Mouse (Mus musculus) ES-Bruce4 (cell line): ENCODE measurements at regions not wholly inside any gene's neighbourhood (a gene's known extent, or its start where the extent isn't known, plus 50 kb on each side); places are given as distances from the start of the nearest gene placed in this dataset.

ENCODE experiments used
- H3K27ac ChIP-seq: 2 replicates; pipeline ENCODE4 v1.5.1; 2012; ENCODE audit warnings: low read length, inconsistent platforms; ENCODE audit not compliant: insufficient read depth
- H3K27me3 ChIP-seq: 2 replicates; pipeline ENCODE4 v1.6.1; 2012; ENCODE audit warnings: mild to moderate bottlenecking, low read length, inconsistent platforms; ENCODE audit not compliant: control insufficient read depth, poor library complexity, insufficient read depth, severe bottlenecking
- H3K36me3 ChIP-seq: 2 replicates; pipeline ENCODE4 v1.6.1; 2012; ENCODE audit warnings: inconsistent platforms, mild to moderate bottlenecking, low read length, moderate library complexity; ENCODE audit not compliant: control insufficient read depth, poor library complexity, insufficient read depth, severe bottlenecking
- H3K4me1 ChIP-seq: one replicate; pipeline ENCODE4 v1.8.1; 2011; ENCODE audit warnings: low read length; ENCODE audit not compliant: control insufficient read depth, insufficient read depth
- H3K4me3 ChIP-seq: 2 replicates; pipeline ENCODE4 v1.5.1; 2011; ENCODE audit warnings: low read depth, mild to moderate bottlenecking, low read length
- H3K9ac ChIP-seq: 2 replicates; pipeline ENCODE4 v1.6.1; 2012; ENCODE audit warnings: low read depth, mild to moderate bottlenecking, inconsistent platforms; ENCODE audit not compliant: poor library complexity, severe bottlenecking
- H3K9me3 ChIP-seq: replicated peaks from 2 replicates; pipeline ENCODE4 v1.6.1; 2012; ENCODE audit warnings: mild to moderate bottlenecking, low read length, inconsistent platforms; ENCODE audit not compliant: control insufficient read depth, poor library complexity, insufficient read depth, severe bottlenecking
- CTCF ChIP-seq: IDR thresholded peaks from one replicate; pipeline ENCODE4 v1.8.1; 2011; ENCODE audit warnings: low read depth, low read length
- EP300 ChIP-seq: IDR thresholded peaks from 2 replicates; pipeline ENCODE4 v1.6.1; 2011; ENCODE audit warnings: low read depth, low read length; ENCODE audit not compliant: insufficient read depth
- POLR2A ChIP-seq: IDR thresholded peaks from one replicate; pipeline ENCODE4 v1.8.1; 2011; ENCODE audit warnings: low read length; ENCODE audit not compliant: insufficient read depth

DNA sequence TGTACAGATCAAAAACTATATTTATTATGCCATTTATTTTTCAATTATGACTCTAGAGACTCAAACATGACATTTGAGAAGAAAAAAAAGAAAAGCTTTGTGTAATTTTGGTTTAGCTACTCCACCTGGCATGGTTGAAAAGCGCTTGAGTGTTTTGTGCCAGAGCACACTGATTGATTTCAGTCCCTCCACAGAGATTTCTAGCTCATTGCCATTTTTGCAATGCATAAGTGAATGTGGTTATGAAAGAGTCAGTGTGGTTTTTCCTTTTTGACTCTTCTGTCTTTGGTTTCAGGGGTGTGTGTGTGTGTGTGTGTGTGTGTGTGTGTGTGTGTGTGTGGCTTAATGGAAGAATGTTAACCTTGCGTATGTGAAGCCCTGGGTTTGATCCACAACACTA, 113.6 kb upstream of the Tmc3 start:
- Histone ChIP-seq H3K9ac (no peak overlapping the region), H3K9me3 (no peaks in the 10 kb centered on the region), H3K4me3 (no peak overlapping the region), H3K27me3 (no peaks in the 10 kb centered on the region), H3K27ac (no peak overlapping the region), H3K4me1 (no peaks in the 10 kb centered on the region), H3K36me3 (no peaks in the 10 kb centered on the region)
- TF ChIP-seq POLR2A (no peak), EP300 (no peak), CTCF (no peak)

- Histone ChIP-seq H3K4me1 (no peaks in the 10 kb centered on the region), H3K9me3 (no peaks in the 10 kb centered on the region), H3K27ac (no peak overlapping the region), H3K9ac (no peak overlapping the region), H3K36me3 (no peaks in the 10 kb centered on the region), H3K4me3 (no peak overlapping the region), H3K27me3 (no peaks in the 10 kb centered on the region)
- TF ChIP-seq POLR2A = no peak
- no peak for TF ChIP-seq CTCF
- TF ChIP-seq EP300 = no peak
These were observed 110.3 kb upstream of the Tmc3 start for GRCm38 (mm10) chr7:83474471-83474870.

DNA sequence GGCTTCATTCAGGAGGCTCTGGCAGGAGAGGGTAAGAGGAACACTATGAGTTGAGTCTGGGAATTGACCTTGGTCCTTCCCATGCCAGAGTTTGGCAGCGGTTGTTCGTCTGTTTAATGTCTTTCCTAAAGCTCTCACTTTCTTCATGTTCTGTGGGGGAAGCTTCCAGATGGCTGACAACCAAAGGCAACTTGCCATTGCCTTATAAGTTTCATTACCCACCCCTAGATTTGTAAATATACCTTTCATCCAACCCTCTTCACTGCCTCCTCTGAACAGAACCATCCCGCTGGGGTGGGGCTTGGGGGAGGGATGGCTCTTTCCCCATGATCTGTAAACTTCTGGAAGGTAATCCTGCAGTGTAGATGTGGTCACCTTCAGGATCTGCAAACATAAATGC, 109.7 kb upstream of the Tmc3 start:
- H3K4me1 ChIP-seq = no peaks in the 10 kb centered on the region
- H3K27ac ChIP-seq = no peak overlapping the region
- H3K9ac ChIP-seq = no peak overlapping the region
- H3K36me3 ChIP-seq = no peaks in the 10 kb centered on the region
- TF ChIP-seq POLR2A (no peak), EP300 (no peak), CTCF (no peak)
- H3K4me3 ChIP-seq = no peak overlapping the region
- no peaks in the 10 kb centered on the region for H3K27me3 ChIP-seq
- no peaks in the 10 kb centered on the region for H3K9me3 ChIP-seq

- Histone ChIP-seq H3K27me3 (no peaks in the 10 kb centered on the region), H3K4me1 (no peaks in the 10 kb centered on the region), H3K27ac (no peak overlapping the region)
These were observed 109.1 kb upstream of the Tmc3 start for GRCm38 (mm10) chr7:83475438-83476160.

GRCm38 (mm10) chr7:83476161-83476495, 108.6 kb upstream of the Tmc3 start:
- H3K4me3 ChIP-seq = no peak overlapping the region
- H3K27me3 ChIP-seq = no peaks in the 10 kb centered on the region
- H3K36me3 ChIP-seq = no peaks in the 10 kb centered on the region
- TF ChIP-seq POLR2A = no peak
- TF ChIP-seq CTCF = no peak
- TF ChIP-seq EP300 = no peak
- no peak overlapping the region for H3K9ac ChIP-seq
- no peak overlapping the region for H3K27ac ChIP-seq
- H3K4me1 ChIP-seq = no peaks in the 10 kb centered on the region
- H3K9me3 ChIP-seq = no peaks in the 10 kb centered on the region

More at GRCm38 (mm10) chr7:83475438-83476160, 109.1 kb upstream of the Tmc3 start:
- Histone ChIP-seq H3K9me3 (no peaks in the 10 kb centered on the region), H3K4me3 (no peak overlapping the region), H3K36me3 (no peaks in the 10 kb centered on the region), H3K9ac (no peak overlapping the region)
- TF ChIP-seq CTCF = no peak
- TF ChIP-seq POLR2A = no peak
- no peak for TF ChIP-seq EP300

DNA sequence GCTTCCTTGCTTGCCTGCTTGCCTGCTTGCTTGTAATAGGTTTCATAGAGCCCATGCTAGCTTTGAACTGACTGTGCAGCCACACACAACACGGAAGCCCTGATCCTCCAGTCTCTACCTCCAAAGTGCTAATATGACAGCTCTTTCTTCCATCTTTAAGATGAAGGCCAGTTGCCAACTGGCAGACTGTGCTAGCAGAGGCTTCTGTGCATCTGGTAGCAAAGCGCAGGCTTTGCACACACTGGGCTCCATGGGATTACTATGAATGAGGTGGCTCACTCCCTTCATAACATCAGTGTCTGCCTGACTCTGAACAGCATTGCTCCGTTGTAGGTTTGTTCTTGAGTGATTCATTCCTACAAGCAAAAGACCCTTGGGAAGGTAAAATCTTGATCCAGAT, 107.9 kb upstream of the Tmc3 start:
- Histone ChIP-seq H3K9ac (no peak overlapping the region), H3K4me3 (no peak overlapping the region), H3K4me1 (no peaks in the 10 kb centered on the region), H3K9me3 (no peaks in the 10 kb centered on the region), H3K27ac (no peak overlapping the region), H3K36me3 (no peaks in the 10 kb centered on the region), H3K27me3 (no peaks in the 10 kb centered on the region)
- TF ChIP-seq CTCF (no peak), POLR2A (no peak), EP300 (no peak)
